Mouse (Mus musculus): ENCODE data around the gene Gm21095. TPM values are rescaled to one million over a fixed set of nuclear protein-coding genes. Genes with fewer than 3 reads are reported as not detected.
"Not testable (repeated sequence)": the region's sequence is repeated elsewhere in the genome, so short reads cannot be mapped to it uniquely, and the experiment has no call there.

The Gm21095 gene
- not detected in 2 replicates for polyA plus RNA-seq (2016; fragmentation: Nextera tagmentation; extraction: Ambion mirVana)

DNA sequence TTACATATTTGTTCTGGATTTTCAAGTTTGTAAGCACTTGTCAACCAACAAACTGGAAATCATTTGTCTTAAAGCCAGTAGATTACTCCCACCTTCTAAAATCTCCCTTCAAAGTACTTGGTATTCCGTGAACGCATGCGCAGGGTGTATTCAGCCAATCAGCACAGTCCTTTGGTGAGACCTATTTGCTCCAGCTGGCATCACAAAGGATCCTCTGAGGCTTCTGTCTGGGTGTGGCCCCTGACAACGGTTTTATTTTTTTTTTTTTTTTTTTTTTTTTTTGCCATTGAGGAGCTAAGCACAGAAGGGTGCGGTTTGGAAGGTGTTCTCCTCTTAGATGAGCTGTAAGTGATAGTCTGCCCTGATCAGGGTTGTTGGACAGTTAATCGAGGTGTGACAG lies at the start of gene Gm21095:
Gene Gm21095 (plus strand): TSS at position 301 of the 400 bp plus-strand sequence.
- not testable (repeated sequence) for H3K4me1 ChIP-seq (replicated peaks); H3K9ac ChIP-seq (replicated peaks); H3K4me2 ChIP-seq; H3K27ac ChIP-seq; H3K36me3 ChIP-seq; H3K4me3 ChIP-seq (replicated peaks); ATAC-seq (ENCODE audit: insufficient number of reproducible peaks, insufficient read depth, low FRiP score, low TSS enrichment, low read depth); H3K9me3 ChIP-seq; H3K27me3 ChIP-seq
- no CpG with 5 or more reads among the region's 6 CpGs for WGBS
